Mouse (Mus musculus): ENCODE results near the gene Olfr270. TPM values are rescaled to one million over a fixed set of nuclear protein-coding genes. Genes with fewer than 3 reads are reported as not detected.

The Olfr270 gene
- polyA plus RNA-seq, 1 experiment from 2014 or later: not detected

GRCm38 (mm10) chr4:53000154-53000553 is 35.8 kb downstream of the Olfr270 start:
- Histone ChIP-seq H3K9ac (no peak overlapping the region), H3K27me3 (no peaks in the 10 kb centered on the region), H3K27ac (no peak overlapping the region), H3K9me3 (no peaks in the 10 kb centered on the region), H3K36me3 (no peaks in the 10 kb centered on the region), H3K4me3 (no peak overlapping the region), H3K4me1 (no peaks in the 10 kb centered on the region), H3K4me2 (no peak overlapping the region)
- 82% methylated on average over 8 of the region's 8 CpGs for WGBS
- ATAC-seq (ENCODE audit: insufficient number of reproducible peaks, insufficient read depth, low FRiP score, low TSS enrichment, low read depth): no peak

- WGBS: 75% methylated on average over 4 of the region's 4 CpGs
- no peak overlapping the region for H3K9ac ChIP-seq
- H3K4me2 ChIP-seq: no peak overlapping the region
- no peaks in the 10 kb centered on the region for H3K27me3 ChIP-seq
- no peak overlapping the region for H3K27ac ChIP-seq
- no peaks in the 10 kb centered on the region for H3K36me3 ChIP-seq
- no peak for ATAC-seq (ENCODE audit: insufficient number of reproducible peaks, insufficient read depth, low FRiP score, low TSS enrichment, low read depth)
- no peak overlapping the region for H3K4me3 ChIP-seq
- no peaks in the 10 kb centered on the region for H3K9me3 ChIP-seq
- H3K4me1 ChIP-seq: peaks cover 4% of the 10 kb centered on the region; the same call in 1 of the 2 replicates
Observed at GRCm38 (mm10) chr4:53009183-53009582, 44.8 kb downstream of the Olfr270 start.

- Histone ChIP-seq H3K36me3 (no peaks in the 10 kb centered on the region), H3K9me3 (no peaks in the 10 kb centered on the region), H3K9ac (no peak overlapping the region), H3K27ac (no peak overlapping the region), H3K4me1 (peaks cover 4% of the 10 kb centered on the region; the same call in 1 of the 2 replicates), H3K27me3 (no peaks in the 10 kb centered on the region), H3K4me3 (no peak overlapping the region), H3K4me2 (no peak overlapping the region)
- 88% methylated on average over 4 of the region's 4 CpGs for WGBS
- ATAC-seq (ENCODE audit: insufficient number of reproducible peaks, insufficient read depth, low FRiP score, low TSS enrichment, low read depth): no peak
Observed at GRCm38 (mm10) chr4:53009871-53010270, 45.5 kb downstream of the Olfr270 start.

GRCm38 (mm10) chr4:53011732-53012361 is 47.5 kb downstream of the Olfr270 start, which contains the start of gene Nipsnap3b:
Nipsnap3b (plus strand) TSS chr4:53011880.
- WGBS: under 1% methylated on average over 63 of the region's 63 CpGs
- H3K36me3 ChIP-seq: peaks cover 14% of the 10 kb centered on the region
- H3K9me3 ChIP-seq: peaks cover 5% of the 10 kb centered on the region; the same call in 1 of the 2 replicates
- peak within 1 kb of the TSS; percentile 75 for H3K9ac ChIP-seq
- peak within 1 kb of the TSS; percentile 84 for H3K27ac ChIP-seq
- H3K4me3 ChIP-seq: peak within 1 kb of the TSS; percentile 70
- H3K27me3 ChIP-seq: no peaks in the 10 kb centered on the region
- peaks cover 4% of the 10 kb centered on the region; the same call in 1 of the 2 replicates for H3K4me1 ChIP-seq
- peak; percentile 93 for ATAC-seq (ENCODE audit: insufficient number of reproducible peaks, insufficient read depth, low FRiP score, low TSS enrichment, low read depth)
- peak within 1 kb of the TSS; percentile 59 for H3K4me2 ChIP-seq

GRCm38 (mm10) chr4:53014421-53014820 is 50.1 kb downstream of the Olfr270 start:
- Histone ChIP-seq H3K4me3 (no peak overlapping the region), H3K36me3 (peaks cover 31% of the 10 kb centered on the region), H3K27me3 (no peaks in the 10 kb centered on the region), H3K4me1 (peaks cover 4% of the 10 kb centered on the region; the same call in 1 of the 2 replicates), H3K9me3 (peaks cover 7% of the 10 kb centered on the region; the same call in 1 of the 2 replicates), H3K9ac (no peak overlapping the region), H3K4me2 (no peak overlapping the region), H3K27ac (no peak overlapping the region)
- no peak for ATAC-seq (ENCODE audit: insufficient number of reproducible peaks, insufficient read depth, low FRiP score, low TSS enrichment, low read depth)
- WGBS: 86% methylated on average over 7 of the region's 7 CpGs

GRCm38 (mm10) chr4:53015024-53015423 is 50.7 kb downstream of the Olfr270 start:
- Histone ChIP-seq H3K4me1 (peaks cover 4% of the 10 kb centered on the region; the same call in 1 of the 2 replicates), H3K4me2 (no peak overlapping the region), H3K9me3 (peaks cover 7% of the 10 kb centered on the region; the same call in 1 of the 2 replicates), H3K9ac (no peak overlapping the region), H3K27me3 (no peaks in the 10 kb centered on the region), H3K36me3 (peaks cover 37% of the 10 kb centered on the region), H3K4me3 (no peak overlapping the region), H3K27ac (no peak overlapping the region)
- 90% methylated on average over 3 of the region's 3 CpGs for WGBS
- no peak for ATAC-seq (ENCODE audit: insufficient number of reproducible peaks, insufficient read depth, low FRiP score, low TSS enrichment, low read depth)

- Histone ChIP-seq H3K36me3 (peaks cover 58% of the 10 kb centered on the region), H3K4me3 (no peak overlapping the region), H3K27ac (no peak overlapping the region), H3K4me2 (no peak overlapping the region), H3K9ac (no peak overlapping the region), H3K9me3 (peaks cover 7% of the 10 kb centered on the region; the same call in 1 of the 2 replicates), H3K4me1 (no peaks in the 10 kb centered on the region), H3K27me3 (no peaks in the 10 kb centered on the region)
- WGBS: 87% methylated on average over 1 of the region's 1 CpGs
- no peak for ATAC-seq (ENCODE audit: insufficient number of reproducible peaks, insufficient read depth, low FRiP score, low TSS enrichment, low read depth)
Observed at GRCm38 (mm10) chr4:53018392-53018791, 54.0 kb downstream of the Olfr270 start.

Other genes with a start within 250 kb of the Olfr270 start
- not detected in 2 replicates for gene Olfr275, start 149.9 kb upstream of the Olfr270 start, polyA plus RNA-seq (2015; fragmentation: Nextera tagmentation; extraction: Ambion mirVana)
- not detected in 2 replicates for gene Olfr273, start 105.3 kb upstream of the Olfr270 start, polyA plus RNA-seq (2015; fragmentation: Nextera tagmentation; extraction: Ambion mirVana)
- gene Olfr272, start 45.4 kb upstream of the Olfr270 start, polyA plus RNA-seq (2015; fragmentation: Nextera tagmentation; extraction: Ambion mirVana): not detected in 2 replicates
- not detected in 2 replicates for gene Nipsnap3a, start 24.7 kb downstream of the Olfr270 start, polyA plus RNA-seq (2015; fragmentation: Nextera tagmentation; extraction: Ambion mirVana)
- 58.9 and 60.1 TPM in 2 replicates for gene Nipsnap3b, start 47.3 kb downstream of the Olfr270 start, polyA plus RNA-seq (2015; fragmentation: Nextera tagmentation; extraction: Ambion mirVana)
- 7.2 and 8.7 TPM in 2 replicates for gene Abca1, start 195.3 kb downstream of the Olfr270 start, polyA plus RNA-seq (2015; fragmentation: Nextera tagmentation; extraction: Ambion mirVana)